Mouse (Mus musculus): ENCODE results near the gene Fam120c. TPM values are rescaled to one million over a fixed set of nuclear protein-coding genes. Genes with fewer than 3 reads are reported as not detected.

The Fam120c gene
- polyA plus RNA-seq, 1 experiment from 2014 or later: 4.6 TPM

Other genes with a start within 250 kb of the Fam120c start
- gene Tsr2, start 247.6 kb upstream of the Fam120c start, polyA plus RNA-seq (2016; fragmentation: Nextera tagmentation; extraction: Ambion mirVana): 36.8 and 40.3 TPM in 2 replicates
- gene Wnk3, start 146.1 kb upstream of the Fam120c start, polyA plus RNA-seq (2016; fragmentation: Nextera tagmentation; extraction: Ambion mirVana): 16.9 and 18.3 TPM in 2 replicates
- gene Phf8, start 176.5 kb downstream of the Fam120c start, polyA plus RNA-seq (2016; fragmentation: Nextera tagmentation; extraction: Ambion mirVana): 30.4 and 32.7 TPM in 2 replicates

All from midbrain, embryonic 12.5 days (tissue).